Mouse (Mus musculus) Patski (cell line): ENCODE measurements around the gene Sema7a. TPM values are rescaled to one million over a fixed set of nuclear protein-coding genes. Genes with fewer than 3 reads are reported as not detected.

ENCODE experiments used
- ATAC-seq: fragments of 100-300 bp; one replicate; pipeline ENCODE4 v1.8.0; 2021
- CTCF ChIA-PET: fragments of 350-600 bp; sonication (Branson Sonifier 250); formaldehyde crosslinking; loops from one replicate; lab custom pipeline; 2022; ENCODE audit warnings: inconsistent platforms; lab: Charles Lee
- POLR2A ChIA-PET: fragments of 350-600 bp; sonication (Branson Sonifier 250); formaldehyde crosslinking; loops from one replicate; lab custom pipeline; 2022; ENCODE audit warnings: antibody characterized with exemption, inconsistent platforms; lab: Charles Lee
- DNase-seq: peaks from one replicate; pipeline ENCODE4 v3.0.0-alpha.2; 2011; ENCODE audit warnings: low read depth, low spot score
- H3K27me3 ChIP-seq: fragments of 371-371 bp; one replicate; pipeline ENCODE4 v1.5.1; 2021
- CTCF ChIP-seq: fragments of 100-300 bp; IDR thresholded peaks from one replicate; pipeline ENCODE4 v1.5.1; 2021
- in situ Hi-C: fragments of 300-500 bp; cut with MboI; formaldehyde crosslinking; loops from 3 replicates; pipeline ENCODE4 v1.11.1; 2018; ENCODE audit warnings: low pct_unique_long_range_greater_than_20kb, mixed read lengths
- polyA plus RNA-seq: library from polyadenylated mRNA; unstranded; gene quantifications from one replicate; pipeline ENCODE4 v1.2.3, GENCODE M21; 2021

Gene Sema7a
- polyA plus RNA-seq, 1 experiment from 2014 or later: 77.8 TPM

GRCm38 (mm10) chr9:57990438-57991110 is 50.7 kb downstream of the Sema7a start:
- ChIA-PET CTCF (interaction anchor here (0.9 to 14.1 kb wide), 7 partner anchors 13 to 131 kb away, joined by 3 to 311 read pairs (median 4); partner anchors contain the start of gene Sema7a), POLR2A (interaction anchor here (1.5 to 4.0 kb wide), 2 partner anchors 52 to 55 kb away, joined by 4 to 12 read pairs; no protein-coding TSS in a partner anchor)
- ATAC-seq: no peak

GRCm38 (mm10) chr9:57992060-57992459 is 52.1 kb downstream of the Sema7a start:
- ChIA-PET POLR2A (interaction anchor here (0.6 kb wide), 1 partner anchor 37 kb away, joined by 3 read pairs; no protein-coding TSS in a partner anchor), CTCF (interaction anchor here (14.1 kb wide), 1 partner anchor 57 kb away, joined by 311 read pairs; the partner anchor contains the start of gene Sema7a)
- no peak for ATAC-seq
- no peak for DNase-seq
- no peak for TF ChIP-seq CTCF
- in situ Hi-C loops: loop anchor here (5.0 to 10.0 kb wide), 3 partner anchors 55 to 207 kb away; no protein-coding TSS in a partner anchor
- H3K27me3 ChIP-seq: no peaks in the 10 kb centered on the region

More at GRCm38 (mm10) chr9:57990438-57991110, 50.7 kb downstream of the Sema7a start:
- H3K27me3 ChIP-seq: no peaks in the 10 kb centered on the region
- in situ Hi-C loops: loop anchor here (5.0 to 10.0 kb wide), 3 partner anchors 53 to 206 kb away; no protein-coding TSS in a partner anchor
- DNase-seq: no peak
- TF ChIP-seq CTCF: peak; percentile 89

GRCm38 (mm10) chr9:57992781-57993591 is 53.1 kb downstream of the Sema7a start:
- no peaks in the 10 kb centered on the region for H3K27me3 ChIP-seq
- ChIA-PET POLR2A (interaction anchor here (0.6 to 1.2 kb wide), 2 partner anchors 37 to 65 kb away, joined by 3 read pairs; no protein-coding TSS in a partner anchor), CTCF (interaction anchor here (0.9 to 14.1 kb wide), 3 partner anchors 58 to 205 kb away, joined by 3 to 311 read pairs (median 5); partner anchors contain the start of gene Sema7a)
- in situ Hi-C loops: loop anchor here (5.0 to 10.0 kb wide), 3 partner anchors 56 to 208 kb away; no protein-coding TSS in a partner anchor
- no peak for TF ChIP-seq CTCF
- ATAC-seq (no peak), DNase-seq (no peak)

- CTCF ChIA-PET: interaction anchor here (0.7 to 14.1 kb wide), 7 partner anchors 14 to 207 kb away, joined by 3 to 311 read pairs (median 5); partner anchors contain the start of genes Sema7a and Ubl7
- DNase-seq: no peak
- POLR2A ChIA-PET: interaction anchor here (0.8 to 2.2 kb wide), 4 partner anchors 20 to 84 kb away, joined by 3 to 16 read pairs (median 3); partner anchors contain the start of genes Sema7a and Ubl7
- H3K27me3 ChIP-seq: no peaks in the 10 kb centered on the region
- ATAC-seq: no peak
- peak; percentile 86 for TF ChIP-seq CTCF
- in situ Hi-C loops: loop anchor here (5.0 to 10.0 kb wide), 2 partner anchors 210 to 333 kb away; no protein-coding TSS in a partner anchor
Observed at GRCm38 (mm10) chr9:57995282-57995681, 55.4 kb downstream of the Sema7a start.

GRCm38 (mm10) chr9:57997511-57998031 is 57.7 kb downstream of the Sema7a start:
- in situ Hi-C loops: loop anchor here (5.0 to 10.0 kb wide), 2 partner anchors 213 to 335 kb away; no protein-coding TSS in a partner anchor
- TF ChIP-seq CTCF: no peak
- DNase-seq (no peak), ATAC-seq (no peak)
- ChIA-PET POLR2A (interaction anchor here (0.7 to 1.7 kb wide), 4 partner anchors 59 to 235 kb away, joined by 3 to 10 read pairs (median 4); no protein-coding TSS in a partner anchor), CTCF (interaction anchor here (0.6 to 14.1 kb wide), 12 partner anchors 11 to 240 kb away, joined by 3 to 311 read pairs (median 4); partner anchors contain the start of genes Arid3b, Islr, Islr2 and Sema7a)
- peaks cover 3% of the 10 kb centered on the region for H3K27me3 ChIP-seq

- in situ Hi-C loops: loop anchor here (5.0 to 10.0 kb wide), 2 partner anchors 213 to 336 kb away; no protein-coding TSS in a partner anchor
- ChIA-PET CTCF (interaction anchor here (0.6 to 14.1 kb wide), 14 partner anchors 11 to 240 kb away, joined by 3 to 311 read pairs (median 4); partner anchors contain the start of genes Arid3b, Islr, Islr2 and Sema7a), POLR2A (interaction anchor here (0.6 to 1.7 kb wide), 7 partner anchors 59 to 236 kb away, joined by 3 to 10 read pairs (median 4); no protein-coding TSS in a partner anchor)
- DNase-seq (no peak), ATAC-seq (no peak)
- H3K27me3 ChIP-seq: peaks cover 3% of the 10 kb centered on the region
- TF ChIP-seq CTCF: peak; percentile 70
Observed at GRCm38 (mm10) chr9:57998032-57998659, 58.2 kb downstream of the Sema7a start.

- in situ Hi-C loops: loop anchor here (5.0 to 10.0 kb wide), 2 partner anchors 214 to 336 kb away; no protein-coding TSS in a partner anchor
- peak; percentile 21 for TF ChIP-seq CTCF
- peaks cover 3% of the 10 kb centered on the region for H3K27me3 ChIP-seq
- ATAC-seq (no peak), DNase-seq (no peak)
- ChIA-PET POLR2A (interaction anchor here (0.6 to 1.7 kb wide), 5 partner anchors 63 to 236 kb away, joined by 4 to 10 read pairs (median 4); no protein-coding TSS in a partner anchor), CTCF (interaction anchor here (0.8 to 14.1 kb wide), 14 partner anchors 10 to 338 kb away, joined by 3 to 311 read pairs (median 4); partner anchors contain the start of genes Arid3b, Islr, Islr2 and Sema7a)
Observed at GRCm38 (mm10) chr9:57998685-57999084, 58.8 kb downstream of the Sema7a start.

- ATAC-seq: no peak
- no peak for TF ChIP-seq CTCF
- H3K27me3 ChIP-seq: peaks cover 3% of the 10 kb centered on the region
- POLR2A ChIA-PET: no interaction called here
- DNase-seq: no peak
- in situ Hi-C loops: loop anchor here (5.0 to 10.0 kb wide), 2 partner anchors 215 to 337 kb away; no protein-coding TSS in a partner anchor
- CTCF ChIA-PET: interaction anchor here (1.2 to 14.1 kb wide), 3 partner anchors 65 to 339 kb away, joined by 3 to 311 read pairs (median 4); partner anchors contain the start of gene Sema7a
Observed at GRCm38 (mm10) chr9:57999676-58000075, 59.8 kb downstream of the Sema7a start.
